Mouse (Mus musculus) cerebellum, postnatal 36 days (tissue): Measurements from ENCODE around the gene Islr2.
"Not testable (repeated sequence)": the region's sequence is repeated elsewhere in the genome, so short reads cannot be mapped to it uniquely, and the experiment has no call there.

Experiments used
- DNase-seq, 2 experiments: peaks; one replicate each; pipeline ENCODE4 v3.0.0; 2021 to 2022; ENCODE audit warnings: mixed read lengths in 2 of 2

The Islr2 gene

GRCm38 (mm10) chr9:58203516-58204447 is at the start of gene Islr2, which contains the start of gene Islr:
TSS of gene Islr2 (minus strand) at chr9:58204319.
TSS of gene Islr (minus strand) at chr9:58204306.
- peak; percentile 27 to 34 for DNase-seq

DNA sequence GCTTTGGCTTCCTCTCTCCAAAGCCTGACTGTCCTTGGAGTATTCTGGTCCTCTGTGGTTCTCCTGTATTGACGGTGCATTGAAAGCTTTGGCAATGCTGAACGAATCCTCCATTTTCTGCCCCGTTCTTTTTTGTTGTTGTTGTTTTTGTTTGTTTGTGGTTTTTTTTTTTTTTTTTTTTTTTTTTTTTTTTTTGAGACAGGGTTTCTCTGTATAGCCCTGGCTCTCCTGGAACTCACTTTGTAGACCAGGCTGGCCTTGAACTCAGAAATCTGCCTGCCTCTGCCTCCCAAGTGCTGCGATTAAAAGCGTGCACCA is 49.6 kb upstream of the Islr2 start:
- not testable (repeated sequence) for DNase-seq

- peak; percentile 93 to 94 for DNase-seq
Measured at GRCm38 (mm10) chr9:58253033-58253804, 49.1 kb upstream of the Islr2 start, which contains the start of gene Stoml1. TSS of gene Stoml1 (plus strand) at chr9:58253164.

DNA sequence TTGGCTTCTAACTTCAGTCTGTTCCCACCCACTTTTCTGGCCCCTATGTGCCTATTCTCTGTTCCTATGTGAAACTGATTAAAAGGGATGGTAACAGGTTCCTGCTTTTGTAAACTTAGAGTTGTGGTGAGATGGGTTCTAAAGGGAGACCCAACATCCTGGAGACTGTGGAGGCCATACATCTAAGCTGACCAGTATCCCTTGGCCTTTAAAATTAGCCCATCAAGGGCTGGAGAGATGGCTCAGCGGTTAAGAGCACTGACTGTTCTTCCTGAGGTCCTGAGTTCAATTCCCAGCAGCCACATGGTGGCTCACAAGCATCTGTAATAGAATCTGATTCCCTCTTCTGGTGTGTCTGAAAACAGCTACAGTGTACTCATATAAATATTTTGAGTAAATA is 46.6 kb upstream of the Islr2 start:
- not testable (repeated sequence) for DNase-seq

GRCm38 (mm10) chr9:58250322-58250721 is 46.2 kb upstream of the Islr2 start:
- no peak for DNase-seq

DNA sequence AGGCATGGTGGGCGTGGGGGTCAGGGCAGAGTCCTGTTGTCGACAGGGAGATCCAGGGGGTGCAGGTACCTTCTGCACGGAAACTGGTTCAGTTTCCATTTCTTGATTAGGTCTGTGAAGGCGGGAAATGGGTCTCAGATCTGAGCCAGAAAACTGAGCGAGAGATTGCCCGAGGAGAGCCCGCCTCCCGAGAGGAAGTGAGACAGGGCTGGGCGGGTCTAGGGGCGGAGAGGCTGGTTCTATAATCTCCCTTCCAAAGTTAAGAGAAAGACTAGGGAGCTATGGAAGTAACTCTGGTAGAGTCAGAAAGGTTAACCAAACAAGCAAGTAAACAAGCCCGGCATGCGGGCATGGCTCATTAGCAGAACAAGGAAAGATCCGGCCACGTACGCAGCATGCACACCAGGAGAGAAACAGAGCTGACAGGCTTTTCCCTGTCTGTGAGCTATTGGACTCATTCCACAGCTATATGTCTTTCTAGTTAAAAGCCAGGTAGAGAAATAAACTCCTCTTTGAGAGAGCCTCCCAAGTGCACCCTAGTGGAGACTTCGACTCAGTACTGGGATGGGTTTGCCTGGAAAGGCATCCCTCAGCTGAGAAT is 45.6 kb upstream of the Islr2 start, which contains the start of gene Pml:
Gene Pml (minus strand): TSS at position 195 of the 601 bp plus-strand sequence.
- DNase-seq, result peak; percentile 61 to 67

DNA sequence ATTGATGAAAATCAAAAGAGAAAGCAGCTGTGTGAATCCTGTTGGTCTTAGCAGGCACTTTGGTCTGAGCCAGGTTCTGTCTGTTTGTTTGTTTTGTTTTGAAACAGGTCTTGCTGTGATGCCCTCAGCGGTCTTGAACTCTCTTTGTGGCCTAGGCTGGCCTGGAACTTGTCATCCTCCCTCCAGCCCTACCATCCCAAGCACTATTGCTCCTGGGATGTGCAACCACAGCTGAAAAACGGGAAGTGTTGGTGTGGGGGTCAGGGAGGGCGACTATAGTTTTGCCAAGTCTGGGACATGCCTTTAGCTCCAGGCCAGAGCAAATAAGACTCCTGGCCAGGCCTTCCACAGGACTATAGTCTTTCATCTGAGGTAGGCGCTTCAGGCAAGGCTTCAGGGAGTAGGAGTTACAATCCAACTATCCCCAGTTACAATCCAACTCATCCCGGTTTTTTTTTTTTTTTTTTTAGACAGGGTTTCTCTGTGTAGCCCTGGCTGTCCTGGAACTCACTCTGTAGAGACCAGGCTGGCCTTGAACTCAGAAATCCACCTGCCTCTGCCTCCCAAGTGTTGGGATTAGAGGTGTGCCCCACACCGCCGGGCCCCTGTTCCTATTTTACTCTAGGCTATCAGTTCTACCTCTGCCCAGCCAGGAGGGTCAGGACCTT is 44.8 kb upstream of the Islr2 start:
- no peak for DNase-seq

DNA sequence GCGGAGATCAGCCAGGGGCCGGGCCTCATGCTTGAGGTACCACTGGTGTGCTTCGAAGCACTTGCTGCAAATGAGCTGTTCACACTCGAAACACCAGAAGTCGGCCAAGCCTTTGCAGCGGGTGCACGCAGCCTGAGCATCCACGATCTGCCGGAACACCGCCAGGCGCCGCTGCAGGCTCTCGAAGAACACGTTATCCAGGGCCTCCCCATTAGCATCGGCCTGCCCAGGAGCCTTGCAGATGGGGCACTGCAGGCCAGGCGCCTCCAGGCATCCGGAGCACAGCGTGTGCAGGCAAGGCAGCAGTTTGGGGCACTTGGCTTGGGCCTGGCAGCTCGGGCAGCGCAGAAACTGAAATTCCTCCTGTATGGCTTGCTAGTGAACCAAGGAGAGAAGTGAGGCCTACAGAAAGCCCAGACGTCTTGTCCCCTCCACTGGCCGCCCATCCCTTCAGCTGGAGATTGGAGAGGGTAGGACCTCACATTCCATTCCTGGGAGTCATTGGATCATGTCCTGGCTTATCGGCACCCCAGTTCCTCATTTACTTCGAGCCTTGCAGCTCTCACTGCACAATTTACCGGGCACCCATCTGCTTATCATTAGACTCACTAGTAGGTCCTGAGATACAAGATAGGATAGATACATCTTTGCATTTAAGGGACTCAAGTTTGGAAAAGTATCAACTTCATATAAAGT is 43.1 kb upstream of the Islr2 start:
- peak; percentile 75 to 79 for DNase-seq

GRCm38 (mm10) chr9:58246083-58246591 is 42.0 kb upstream of the Islr2 start:
- no peak for DNase-seq

- DNase-seq, result no peak
Measured at GRCm38 (mm10) chr9:58243696-58244095, 39.6 kb upstream of the Islr2 start.

DNA sequence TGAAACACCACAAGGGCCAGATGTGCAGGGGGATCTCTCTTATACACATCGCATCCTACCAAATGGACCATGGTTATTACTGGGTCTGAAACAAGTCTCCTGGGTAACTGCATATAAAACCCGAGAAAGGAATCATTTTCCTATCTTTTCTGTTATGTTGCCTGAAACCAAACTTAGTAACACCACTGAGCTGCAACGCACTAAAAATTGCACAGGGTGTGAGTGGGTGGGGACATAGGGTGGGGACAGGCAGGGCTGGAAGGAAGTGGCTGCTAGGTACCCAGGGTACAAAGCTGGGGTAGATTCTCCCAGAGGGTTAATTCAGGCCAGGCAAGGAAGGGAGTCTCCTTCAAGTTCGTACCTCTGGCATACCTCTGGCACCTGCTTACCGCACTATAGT is 38.6 kb upstream of the Islr2 start:
- no peak for DNase-seq

DNA sequence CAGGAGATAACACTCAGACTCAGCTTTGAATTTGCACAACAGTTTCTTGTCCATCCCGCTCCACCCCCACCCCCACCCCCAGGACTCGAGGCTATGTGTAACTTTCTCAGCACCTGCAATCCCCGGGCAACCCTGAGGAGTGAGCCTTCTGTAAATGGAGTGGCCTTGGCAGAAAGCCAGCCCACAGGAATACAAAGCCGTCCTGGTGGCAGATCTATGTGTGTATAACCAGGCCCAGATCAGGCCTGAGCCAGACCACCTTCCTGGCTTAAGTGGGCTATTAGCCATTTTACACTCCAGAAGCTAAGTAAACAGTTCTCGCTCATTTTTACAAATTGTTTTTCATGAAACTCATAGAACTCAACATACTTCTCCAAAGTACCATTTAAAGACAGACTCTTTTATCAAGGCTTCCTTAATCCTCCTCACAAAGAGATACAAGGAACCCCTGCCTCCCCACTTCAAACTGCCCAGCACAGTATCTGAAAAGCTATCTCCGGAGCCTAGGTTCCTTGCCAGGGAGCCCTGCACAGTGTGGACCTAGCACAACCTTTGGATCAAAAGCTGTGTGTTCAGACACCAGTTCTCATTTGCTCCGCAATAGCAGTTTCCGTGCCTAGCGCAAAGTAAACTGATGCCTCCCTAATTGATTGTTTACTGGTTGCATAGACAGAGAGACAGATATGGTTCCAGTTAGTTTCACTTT is 37.8 kb upstream of the Islr2 start:
- DNase-seq, result peak; percentile 38 to 43

- DNase-seq, result no peak
Measured at GRCm38 (mm10) chr9:58234502-58235015, 30.4 kb upstream of the Islr2 start.

GRCm38 (mm10) chr9:58232374-58232773 is 28.3 kb upstream of the Islr2 start:
- DNase-seq, result no peak

DNA sequence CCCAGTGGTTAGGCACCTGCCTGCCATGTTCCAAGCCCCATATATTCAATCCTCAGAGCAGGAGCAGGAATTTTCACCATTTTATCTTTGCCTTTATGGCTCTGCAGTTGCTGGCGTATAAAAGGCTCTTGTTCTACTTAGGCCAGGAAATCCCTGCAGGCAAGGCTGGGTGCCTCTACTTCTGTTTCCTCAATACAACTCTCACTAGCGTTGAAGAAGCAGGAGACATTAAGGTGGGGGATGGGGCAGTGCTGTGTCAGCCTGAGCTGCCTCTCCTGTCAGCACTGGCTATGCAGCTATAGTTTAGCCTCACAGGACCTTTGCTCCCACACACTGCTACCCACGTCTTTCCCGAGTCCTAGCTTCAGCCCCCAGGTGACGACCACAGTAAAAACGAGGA is 27.6 kb upstream of the Islr2 start:
- DNase-seq, result no peak

- no peak for DNase-seq
Measured at GRCm38 (mm10) chr9:58228777-58229466, 24.8 kb upstream of the Islr2 start.

GRCm38 (mm10) chr9:58225915-58226913 is 22.1 kb upstream of the Islr2 start:
- DNase-seq, result peak; percentile 37 to 45

DNA sequence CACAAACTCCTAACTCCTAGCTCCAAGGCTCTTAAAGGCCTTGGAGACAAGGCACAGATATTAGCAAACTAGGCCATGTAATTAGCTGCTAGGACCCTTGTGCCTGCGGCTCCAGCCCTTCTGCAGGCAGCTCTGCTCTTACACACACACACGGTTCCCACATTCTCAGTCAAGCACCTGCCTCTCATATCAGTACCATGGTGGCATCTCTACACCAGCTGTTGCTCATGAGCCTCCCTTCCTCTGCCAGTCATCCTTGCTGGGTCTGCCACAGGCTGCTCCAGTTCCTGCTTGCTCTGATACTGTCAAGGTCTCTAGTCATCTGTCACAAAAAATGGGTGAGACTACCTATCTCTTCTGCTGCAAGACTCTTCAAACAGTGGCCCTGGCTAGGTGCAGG is 20.2 kb upstream of the Islr2 start:
- no peak for DNase-seq
